Mouse (Mus musculus) spleen, adult 2 months (tissue): ENCODE data around the gene Cga.

ENCODE experiments used
- CTCF ChIP-seq: fragments of 200-500 bp; IDR thresholded peaks from 2 replicates; pipeline ENCODE4 v1.5.1; 2011; ENCODE audit warnings: mild to moderate bottlenecking, inconsistent platforms; ENCODE audit not compliant: insufficient read depth, insufficient read length, insufficient replicate concordance; ENCODE audit errors: extremely low read depth
- POLR2A ChIP-seq: fragments of 200-500 bp; IDR thresholded peaks from 2 replicates; pipeline ENCODE4 v1.6.1; 2011; ENCODE audit warnings: low read depth, low read length, inconsistent platforms

- TF ChIP-seq CTCF (no peak), POLR2A (no peak)
Measured at GRCm38 (mm10) chr4:34869813-34870212, 23.8 kb upstream of the Cga start.
